Mouse (Mus musculus): Measurements from ENCODE around the gene Hhat. TPM values are rescaled to one million over a fixed set of nuclear protein-coding genes. Genes with fewer than 3 reads are reported as not detected.
A peak's percentile ranks its signal among the peaks of the same experiment; 100 is the strongest.

Hhat gene
- total and polyA plus RNA-seq, 3 experiments: 0.39 to 1.0 TPM; not detected in 1

DNA sequence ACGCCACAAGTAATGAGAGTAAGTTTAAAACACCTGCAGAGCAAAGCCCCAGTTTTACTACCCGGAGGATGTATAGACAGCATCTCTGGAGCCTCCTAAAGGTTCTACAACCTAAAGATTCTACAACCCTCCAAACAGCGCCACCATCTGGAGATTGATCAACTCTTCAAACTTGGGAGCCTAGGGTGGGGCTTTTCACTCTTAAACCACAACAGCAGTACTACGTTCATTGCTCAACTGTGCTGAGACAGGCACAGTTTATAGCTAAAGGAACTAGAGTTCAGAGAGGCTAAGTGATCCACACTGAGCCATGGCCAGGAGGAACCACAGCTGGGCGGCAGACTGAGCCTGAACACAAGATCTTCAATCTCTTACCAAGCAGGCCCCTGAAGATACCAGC is 107.9 kb downstream of the Hhat start:
- Histone ChIP-seq H3K9me3 (replicated peaks; ENCODE audit: insufficient read depth, low read length) (no peaks in the 10 kb centered on the region), H3K79me2 (ENCODE audit: control insufficient read depth, insufficient read depth, low read length, poor library complexity) (no peaks in the 10 kb centered on the region), H3K4me1 (ENCODE audit: control insufficient read depth in 1 of 2, insufficient read depth in 2 of 2, low read length in 2 of 2) (peaks cover 0 to 11% of the 10 kb centered on the region in 2 experiments; a peak in 1 of 4 replicates), H3K27ac (ENCODE audit: control insufficient read depth, low read depth, low read length) (no peak overlapping the region), H3K4me3 (ENCODE audit: control insufficient read depth in 1 of 2, insufficient read depth in 1 of 2, low read depth in 2 of 2, low read length in 2 of 2) (no peak overlapping the region), H3K27me3 (ENCODE audit: control insufficient read depth in 1 of 2, insufficient read depth in 2 of 2, low read length in 2 of 2) (no peaks in the 10 kb centered on the region), H3K36me3 (ENCODE audit: control insufficient read depth in 1 of 2, insufficient read depth in 2 of 2, low read length in 2 of 2) (peaks cover 0 to 2% of the 10 kb centered on the region in 2 experiments; a peak in 1 of 4 replicates), H3K9ac (ENCODE audit: control insufficient read depth, low read depth, low read length, poor library complexity, severe bottlenecking) (no peak overlapping the region)
- TF ChIP-seq MXI1 (IDR thresholded peaks at IDR 0.05; ENCODE audit: low read depth, low read length) (no peak), MAZ (IDR thresholded peaks at IDR 0.05; ENCODE audit: low read depth, low read length) (peak; percentile 46; the same call in 1 of the 2 replicates), SIN3A (IDR thresholded peaks at IDR 0.05; ENCODE audit: low read length) (no peak), USF1 (IDR thresholded peaks at IDR 0.05; ENCODE audit: low read depth, low read length) (no peak), RCOR1 (IDR thresholded peaks at IDR 0.05; ENCODE audit: low read depth, low read length) (no peak), KAT2A (conservative IDR thresholded peaks at IDR 0.05; ENCODE audit: low read depth, low read length) (no peak), ZC3H11A (IDR thresholded peaks at IDR 0.05; ENCODE audit: low read depth, low read length) (peak; percentile 4; the same call in 1 of the 2 replicates), SMC3 (IDR thresholded peaks at IDR 0.05; ENCODE audit: low read depth, low read length) (peak; percentile 35), ZMIZ1 (IDR thresholded peaks at IDR 0.05; ENCODE audit: low read depth, low read length) (no peak), CTCF (IDR thresholded peaks at IDR 0.05 in 2 of 3, conservative IDR thresholded peaks at IDR 0.05 in 1 of 3; ENCODE audit: control insufficient read depth in 1 of 3, insufficient read depth in 1 of 3, low read depth in 2 of 3, low read length in 3 of 3, poor library complexity in 1 of 3, severe bottlenecking in 1 of 3) (peak; percentile 13 to 48 (median 36); a peak in 3 of 6 replicates)
- DNase-seq (ENCODE audit: low read depth, low spot score): peak; percentile 58

DNA sequence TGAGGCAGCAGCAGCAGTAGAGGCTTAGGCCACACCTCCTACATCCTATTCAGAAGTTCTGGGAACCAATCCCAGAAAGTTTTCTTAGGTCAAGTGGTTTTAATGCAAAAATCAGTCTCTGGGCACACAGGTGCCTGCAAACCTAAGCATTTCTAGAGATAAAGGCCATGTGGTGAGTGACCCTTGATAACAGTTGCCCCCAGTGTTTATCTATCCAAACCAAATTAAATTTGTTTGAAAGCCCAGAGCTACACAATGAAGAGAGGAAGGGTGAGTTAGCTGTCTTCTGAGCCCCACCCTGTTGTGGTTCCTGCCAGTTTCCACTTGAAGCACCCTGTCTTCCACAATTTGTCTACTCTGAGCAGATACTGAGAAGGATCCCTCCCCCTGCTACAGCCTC is 109.4 kb downstream of the Hhat start:
- Histone ChIP-seq H3K27ac (ENCODE audit: control insufficient read depth, low read depth, low read length) (no peak overlapping the region), H3K9me3 (replicated peaks; ENCODE audit: insufficient read depth, low read length) (no peaks in the 10 kb centered on the region), H3K9ac (ENCODE audit: control insufficient read depth, low read depth, low read length, poor library complexity, severe bottlenecking) (no peak overlapping the region), H3K79me2 (ENCODE audit: control insufficient read depth, insufficient read depth, low read length, poor library complexity) (no peaks in the 10 kb centered on the region), H3K36me3 (ENCODE audit: control insufficient read depth in 1 of 2, insufficient read depth in 2 of 2, low read length in 2 of 2) (peaks cover 0 to 2% of the 10 kb centered on the region in 2 experiments; a peak in 1 of 4 replicates), H3K4me3 (ENCODE audit: control insufficient read depth in 1 of 2, insufficient read depth in 1 of 2, low read depth in 2 of 2, low read length in 2 of 2) (no peak overlapping the region), H3K4me1 (ENCODE audit: control insufficient read depth in 1 of 2, insufficient read depth in 2 of 2, low read length in 2 of 2) (peaks cover 0 to 11% of the 10 kb centered on the region in 2 experiments; a peak in 1 of 4 replicates), H3K27me3 (ENCODE audit: control insufficient read depth in 1 of 2, insufficient read depth in 2 of 2, low read length in 2 of 2) (no peaks in the 10 kb centered on the region)
- TF ChIP-seq HCFC1 (IDR thresholded peaks at IDR 0.05; ENCODE audit: low read depth, low read length) (no peak), ZC3H11A (IDR thresholded peaks at IDR 0.05; ENCODE audit: low read depth, low read length) (no peak), CHD1 (IDR thresholded peaks at IDR 0.05; ENCODE audit: low read depth, low read length) (no peak), CTCF (IDR thresholded peaks at IDR 0.05 in 2 of 3, conservative IDR thresholded peaks at IDR 0.05 in 1 of 3; ENCODE audit: control insufficient read depth in 1 of 3, insufficient read depth in 1 of 3, low read depth in 2 of 3, low read length in 3 of 3, poor library complexity in 1 of 3, severe bottlenecking in 1 of 3) (no peak), GATA1 (IDR thresholded peaks at IDR 0.05; ENCODE audit: low read depth, low read length) (peak; percentile 66), TAL1 (IDR thresholded peaks at IDR 0.05; ENCODE audit: low read length) (peak; percentile 22; the same call in 1 of the 2 replicates), EP300 (IDR thresholded peaks at IDR 0.05; ENCODE audit: low read depth in 1 of 2, low read length in 2 of 2) (peak; percentile 63 to 76; a peak in 3 of 4 replicates), POLR2AphosphoS2 (IDR thresholded peaks at IDR 0.05; ENCODE audit: low read length) (no peak), ETS1 (IDR thresholded peaks at IDR 0.05; ENCODE audit: low read depth, low read length) (peak; percentile 38; the same call in 1 of the 2 replicates), TCF12 (IDR thresholded peaks at IDR 0.05; ENCODE audit: low read depth, low read length) (peak; percentile 70), ZNF384 (IDR thresholded peaks at IDR 0.05; ENCODE audit: low read depth, low read length) (no peak), RCOR1 (IDR thresholded peaks at IDR 0.05; ENCODE audit: low read depth, low read length) (peak; percentile 80), UBTF (IDR thresholded peaks at IDR 0.05; ENCODE audit: borderline replicate concordance, insufficient read depth, low read depth, low read length) (no peak)
- DNase-seq (ENCODE audit: low read depth, low spot score): peak; percentile 62

All from MEL (cell line).